21 mouse cellular contexts compared by ENCODE assay signal in the genomic region with DNA sequence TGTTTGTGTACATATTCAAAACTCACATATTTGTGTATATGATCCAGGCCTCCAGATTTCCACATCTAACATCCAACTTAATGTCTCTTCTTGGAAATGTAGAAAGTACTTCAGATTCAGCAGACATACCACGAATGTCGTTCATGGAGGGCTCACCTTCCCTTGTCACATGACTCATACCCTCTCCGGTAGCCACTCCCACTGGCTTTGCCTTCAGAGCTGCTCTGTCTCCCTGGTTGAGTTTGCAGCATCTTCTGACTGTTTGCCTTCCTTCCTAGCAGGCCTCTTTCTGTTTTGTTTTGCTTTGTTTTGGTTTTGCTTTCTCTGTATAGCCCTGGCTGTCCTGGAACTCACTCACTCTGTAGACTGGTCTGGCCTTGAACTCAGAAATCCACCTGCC.
"Had no signal": no experiment of that assay in that cellular context is flagged by ENCODE, and none has a peak within 500 bp of the region (broad histone marks: within the 10 kb centered on the region; RNA-seq: fewer than 3 reads in every experiment).

No protein-coding gene starts in this region.

- H3K36me3 ChIP-seq: lung, embryonic 15.5 days; midbrain, embryonic 12.5 days; neural tube, embryonic 13.5 days; neural tube, embryonic 15.5 days had no signal

- H3K4me3 ChIP-seq: lung, embryonic 15.5 days; megakaryocyte, embryonic 14.5 days; midbrain, embryonic 12.5 days; myocyte; neural tube, embryonic 13.5 days; neural tube, embryonic 15.5 days had no signal

- H3K27ac ChIP-seq: lung, embryonic 15.5 days; macrophage; midbrain, embryonic 12.5 days; neural tube, embryonic 13.5 days; neural tube, embryonic 15.5 days had no signal

- H3K4me2 ChIP-seq: lung, embryonic 15.5 days; midbrain, embryonic 12.5 days; neural tube, embryonic 13.5 days; neural tube, embryonic 15.5 days had no signal

- H3K27me3 ChIP-seq: lung, embryonic 15.5 days; megakaryocyte, embryonic 14.5 days; midbrain, embryonic 12.5 days; neural tube, embryonic 13.5 days; neural tube, embryonic 15.5 days had no signal

- DNase-seq: lung, adult 2 months; lung, postnatal 14 days; lung, postnatal 36 days; midbrain, embryonic 14.5 days; retina, postnatal 1 day; right cerebral cortex, adult 18-20 months; right cerebral cortex, postnatal 25 days; right cerebral cortex, postnatal 4 days; spleen, adult 18-20 months; thymus, adult 18-20 months; thymus, postnatal 14 days; thymus, postnatal 36 days had no signal

- ATAC-seq: lung, postnatal 0 days; midbrain, embryonic 16.5 days had no signal

- H3K9ac ChIP-seq: lung, embryonic 15.5 days; midbrain, embryonic 12.5 days; neural tube, embryonic 13.5 days; neural tube, embryonic 15.5 days had no signal

- H3K4me1 ChIP-seq: lung, embryonic 15.5 days; midbrain, embryonic 12.5 days; neural tube, embryonic 13.5 days; neural tube, embryonic 15.5 days had no signal

- H3K9me3 ChIP-seq: lung, embryonic 15.5 days; megakaryocyte, embryonic 14.5 days; midbrain, embryonic 12.5 days; neural tube, embryonic 13.5 days; neural tube, embryonic 15.5 days had no signal
